Mouse (Mus musculus): ENCODE data around the gene Enpp1.

The Enpp1 gene

DNA sequence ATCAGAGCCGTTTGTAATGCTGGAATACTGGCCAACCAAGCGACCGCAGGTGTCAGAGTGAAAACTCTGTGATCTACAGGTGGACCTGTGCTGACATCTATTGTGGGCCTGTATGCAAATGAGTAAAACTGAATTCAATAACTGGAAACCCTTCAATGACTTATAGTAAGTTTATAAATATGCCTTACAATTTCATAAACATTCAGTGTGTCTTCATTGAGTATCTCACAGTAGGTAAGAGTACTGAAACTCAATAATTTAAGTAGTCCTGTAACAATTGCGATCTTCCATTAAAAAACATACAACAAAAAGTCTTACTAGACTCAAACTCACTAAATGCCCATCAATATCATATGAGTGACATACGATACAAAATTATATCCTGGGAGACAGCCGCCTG lies 1.6 kb downstream of the Enpp1 start:
- no peak for DNase-seq

DNA sequence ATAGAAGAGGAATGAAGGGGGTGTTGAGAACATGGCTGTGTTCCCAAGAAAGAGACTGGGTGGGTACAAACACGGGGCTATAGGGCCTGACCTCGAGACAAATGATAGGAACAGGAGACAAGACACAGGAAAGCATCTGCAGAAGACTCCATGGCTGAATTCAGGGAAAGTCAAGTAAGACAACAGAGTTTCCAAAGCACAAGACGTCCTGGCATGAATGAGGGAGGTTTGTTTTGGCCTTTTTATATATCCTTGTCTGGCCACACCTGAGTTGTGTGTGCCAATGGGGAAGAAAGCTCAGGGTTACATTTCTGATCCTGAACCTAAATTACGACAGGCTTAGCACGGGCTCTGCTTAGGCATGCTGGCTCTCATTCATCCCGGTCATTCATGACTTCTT lies 4.2 kb downstream of the Enpp1 start:
- no peak for DNase-seq

DNA sequence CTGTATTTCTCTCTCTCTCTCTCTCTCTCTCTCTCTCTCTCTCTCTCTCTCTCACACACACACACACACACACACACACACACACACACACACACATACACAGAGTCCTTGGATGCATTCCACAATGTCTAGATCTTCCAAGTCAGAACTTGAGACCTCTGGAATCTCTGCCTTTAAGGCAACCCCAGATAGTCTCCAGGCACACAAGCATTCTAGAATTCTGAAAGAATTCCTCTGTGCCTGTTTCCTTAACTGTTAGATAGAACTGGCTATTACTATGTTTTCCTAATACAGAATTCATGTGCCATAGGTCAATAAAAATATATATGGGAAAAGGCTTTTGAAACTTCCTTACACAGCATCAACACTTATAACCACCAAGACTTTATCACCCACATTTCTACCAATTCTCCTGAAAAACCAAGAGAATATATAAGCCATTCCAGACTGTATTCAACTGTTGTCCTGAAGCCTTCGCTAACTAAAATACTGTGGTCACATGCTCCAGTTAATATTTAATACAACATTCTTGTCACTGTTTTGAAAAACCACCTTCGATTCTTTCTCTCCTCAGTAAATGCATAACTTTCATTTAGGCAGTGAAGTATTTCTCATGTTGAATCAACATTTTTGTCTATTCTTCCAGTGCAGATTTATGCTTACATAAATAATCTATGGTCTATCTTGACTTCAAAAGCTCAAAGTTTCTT lies 5.4 kb downstream of the Enpp1 start:
- no peak for DNase-seq

DNA sequence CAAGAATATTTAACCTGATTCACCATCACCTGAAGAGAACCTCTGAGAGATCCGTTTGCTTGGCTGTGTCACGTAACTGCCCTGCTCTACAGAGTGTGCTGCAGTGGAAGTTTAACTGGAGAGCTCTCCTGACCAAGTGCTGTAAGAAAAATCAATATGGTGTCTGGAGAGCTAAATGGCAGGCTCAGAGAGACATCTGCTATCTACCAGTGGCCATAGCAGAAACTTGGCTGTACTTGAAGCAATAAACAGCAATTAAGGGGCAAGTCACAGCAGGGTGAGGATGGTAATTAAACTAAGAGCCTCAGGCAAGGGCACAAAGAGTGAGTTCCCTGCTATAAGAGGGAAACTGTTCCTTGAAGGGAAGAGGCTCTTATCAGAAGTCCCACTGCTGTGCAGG lies 9.3 kb downstream of the Enpp1 start:
- no peak for DNase-seq

DNA sequence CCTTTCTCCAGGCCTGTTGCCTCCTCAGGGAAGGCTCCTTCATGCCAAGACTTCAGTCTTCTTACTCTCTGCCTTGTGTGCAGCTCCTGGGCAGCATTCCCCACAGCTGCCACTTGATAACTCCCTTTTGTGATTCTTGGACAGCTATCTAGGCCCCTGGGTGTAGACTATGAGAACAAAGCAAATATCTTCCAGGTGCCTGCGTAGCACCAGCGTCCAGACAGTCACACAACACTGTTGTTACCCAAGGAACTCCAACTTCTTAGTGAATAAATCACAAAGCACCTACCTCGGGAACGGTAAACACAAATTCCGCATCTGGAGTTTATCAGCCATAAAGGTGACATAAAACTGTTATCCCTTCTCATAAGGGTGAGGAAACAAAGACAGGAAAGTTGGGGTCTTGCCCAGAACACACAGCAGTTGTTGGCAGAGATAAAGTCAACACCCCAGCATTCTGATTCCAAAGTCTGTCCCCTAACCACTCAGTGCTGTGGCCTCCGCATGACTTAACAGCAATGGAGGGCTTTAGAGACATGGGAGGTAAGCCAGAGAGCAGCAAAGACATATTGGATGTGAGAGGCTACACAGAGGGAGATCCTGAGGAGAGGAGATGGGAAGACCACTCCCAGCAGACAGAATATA lies 13.7 kb downstream of the Enpp1 start:
- no peak for DNase-seq

DNA sequence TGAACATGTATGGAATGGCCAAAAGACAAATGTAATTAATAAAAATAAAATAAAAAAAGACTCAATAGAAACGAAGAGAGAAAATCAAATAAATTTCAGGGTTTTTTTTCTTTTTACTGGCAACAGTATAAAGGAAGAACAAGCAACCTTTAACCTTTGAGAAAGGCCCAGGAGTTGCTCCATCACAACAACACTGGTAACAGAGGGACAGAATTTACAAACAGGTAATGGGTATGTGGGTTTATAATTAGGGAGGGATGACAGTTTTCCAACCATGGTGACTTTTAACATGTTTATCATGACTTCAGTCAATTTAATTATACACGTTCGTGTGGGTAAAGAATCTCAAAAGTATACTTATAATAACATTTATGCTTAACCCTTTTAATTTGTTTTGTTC lies 15.2 kb downstream of the Enpp1 start:
- no peak for DNase-seq

DNA sequence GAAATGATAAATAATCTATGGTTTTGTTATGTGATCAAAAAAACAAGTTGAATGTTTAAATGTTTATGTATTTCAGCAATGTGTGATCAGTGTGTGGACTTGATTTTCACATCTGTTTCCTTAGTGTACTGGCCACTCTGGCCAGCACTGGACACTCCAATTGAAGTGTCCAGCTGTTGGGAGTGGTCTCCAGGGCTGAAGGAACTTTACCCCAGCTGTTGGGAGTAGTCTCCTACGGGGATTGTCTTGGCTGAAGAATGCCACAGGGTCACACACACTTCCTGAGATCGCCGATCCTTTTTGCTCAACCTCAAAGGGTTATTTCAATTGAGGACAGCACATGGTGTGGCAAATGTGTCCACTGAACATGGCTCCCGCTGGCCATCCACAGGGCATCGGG lies 16.2 kb downstream of the Enpp1 start:
- DNase-seq = no peak

DNA sequence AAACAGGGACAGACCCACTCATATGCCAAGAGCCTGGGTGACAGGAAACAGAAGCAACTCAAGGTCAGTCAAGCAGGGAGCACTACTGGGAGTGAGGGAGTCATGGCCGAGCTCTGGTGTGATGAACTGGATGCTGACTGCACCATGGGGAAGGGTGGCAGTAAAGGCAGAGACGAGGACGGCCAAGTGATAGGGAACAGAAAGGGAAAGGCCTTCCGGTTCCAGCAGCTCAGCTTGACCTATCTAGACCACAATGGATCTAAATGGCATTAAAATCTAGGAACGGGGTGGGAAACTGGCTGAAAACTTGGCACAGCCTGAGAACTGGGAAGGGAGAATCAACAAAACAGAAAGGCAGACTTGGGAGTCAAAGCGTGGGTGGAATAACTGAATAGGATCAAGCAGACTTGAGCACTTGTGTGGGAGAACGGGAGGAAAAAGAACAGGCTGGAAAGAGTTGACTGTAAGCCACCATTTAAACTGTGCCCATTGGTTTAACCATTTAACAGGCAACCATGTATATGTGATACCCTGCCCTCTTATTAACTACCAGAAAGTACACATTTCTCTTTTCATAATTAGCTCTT lies 29.3 kb downstream of the Enpp1 start:
- DNase-seq = peak; percentile 20

DNA sequence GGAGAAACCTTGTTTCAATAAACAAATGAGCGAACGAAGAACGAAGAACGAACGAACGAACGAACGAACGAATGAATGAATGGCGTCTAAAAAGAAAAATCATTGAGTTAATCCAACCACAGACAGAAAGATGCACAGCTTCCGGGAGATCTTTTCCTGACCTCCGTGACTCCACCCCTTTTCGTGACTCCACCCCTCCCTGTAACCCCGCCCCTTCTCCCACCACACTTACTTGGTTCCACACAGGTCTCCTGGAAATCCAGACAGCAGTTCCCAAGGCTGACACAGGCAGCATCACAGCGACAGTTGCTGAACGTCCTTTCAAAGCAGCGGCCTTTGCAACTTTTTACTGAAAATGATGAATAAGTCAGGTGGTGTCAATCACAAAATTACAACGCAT lies 34.3 kb downstream of the Enpp1 start:
- no peak for DNase-seq

DNA sequence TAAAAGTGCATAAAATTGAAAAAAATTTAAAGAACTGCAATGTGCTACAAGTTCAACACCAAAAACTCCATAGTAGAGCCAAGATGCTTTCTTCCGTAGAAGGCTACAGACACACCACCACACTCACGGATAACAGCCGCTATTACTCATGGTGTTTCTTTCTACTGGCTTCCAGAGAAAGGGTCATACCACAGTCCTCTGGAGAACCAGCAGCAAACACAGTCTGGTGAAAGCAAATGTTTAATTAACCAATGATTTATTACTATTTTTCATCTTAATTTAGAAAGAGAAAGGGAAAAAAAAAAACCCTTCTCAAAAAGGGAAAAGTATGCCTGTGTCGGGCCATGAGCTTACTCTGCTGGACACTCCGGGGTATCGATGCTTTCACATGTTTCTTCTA lies 37.7 kb downstream of the Enpp1 start:
- no peak for DNase-seq

DNA sequence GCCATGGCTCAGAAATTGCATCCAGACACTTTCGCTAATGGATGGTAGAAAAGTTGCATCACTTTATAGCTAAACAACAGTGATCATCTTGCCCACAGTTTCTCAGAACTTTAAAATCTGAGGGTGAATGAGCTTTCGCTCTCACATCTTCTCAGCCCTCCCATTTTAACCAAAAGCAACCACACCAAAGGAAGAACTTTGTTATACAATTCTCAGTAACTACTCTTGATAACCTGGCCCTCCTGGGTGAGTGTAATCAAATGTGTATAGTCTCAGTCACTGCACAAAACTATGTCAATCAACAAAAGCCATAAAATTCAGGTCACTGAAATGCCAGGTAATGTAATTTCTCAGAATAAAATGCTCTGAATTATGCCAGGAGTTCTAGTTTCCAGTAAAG lies 39.0 kb downstream of the Enpp1 start:
- no peak for DNase-seq

DNA sequence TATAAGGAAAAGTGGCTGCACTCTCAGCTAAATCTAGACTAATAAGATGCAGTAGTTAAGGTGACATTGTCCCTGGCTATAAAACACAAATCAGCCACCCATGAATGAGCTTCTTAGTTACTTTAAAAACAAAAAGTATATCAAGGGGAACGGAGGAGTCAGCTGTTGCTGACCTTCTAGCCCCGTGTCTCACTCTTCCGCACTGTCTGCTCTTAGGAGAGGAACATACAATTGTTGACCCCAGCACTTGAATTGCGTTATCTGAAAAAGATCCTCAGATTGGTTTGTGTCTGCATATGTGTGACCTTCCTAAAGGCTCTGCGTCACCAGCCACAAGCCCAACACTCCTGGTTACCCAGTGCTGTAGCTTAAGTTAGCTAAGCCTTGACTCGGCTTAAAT lies 41.4 kb downstream of the Enpp1 start:
- no peak for DNase-seq

DNA sequence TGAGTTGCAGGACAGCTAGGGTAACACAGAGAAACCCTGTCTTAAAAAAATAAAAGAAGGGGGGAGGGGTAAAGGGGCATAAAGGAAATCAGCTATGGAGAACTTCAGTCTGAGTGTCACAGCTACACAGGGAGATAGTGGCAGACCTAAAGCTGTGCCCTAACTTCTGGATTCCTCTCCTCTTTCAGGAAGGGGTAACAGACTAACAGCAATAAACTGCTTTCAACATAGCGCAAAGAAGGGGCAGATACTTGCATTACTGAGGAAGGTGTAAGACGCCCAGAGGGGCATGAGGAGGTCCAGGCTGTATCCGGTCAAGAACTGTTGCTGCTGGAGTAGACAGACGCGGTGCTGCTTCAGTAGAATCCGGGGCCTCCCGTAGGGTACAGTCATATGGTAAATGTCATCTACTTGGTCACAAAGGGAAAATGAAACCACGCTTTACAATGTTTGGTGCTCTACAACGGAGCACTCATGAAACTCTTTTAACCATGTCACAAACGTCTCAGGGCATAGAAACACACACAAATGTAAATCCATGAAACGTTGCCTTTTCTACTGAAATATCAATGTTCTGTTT lies 60.9 kb downstream of the Enpp1 start:
- no peak for DNase-seq

DNA sequence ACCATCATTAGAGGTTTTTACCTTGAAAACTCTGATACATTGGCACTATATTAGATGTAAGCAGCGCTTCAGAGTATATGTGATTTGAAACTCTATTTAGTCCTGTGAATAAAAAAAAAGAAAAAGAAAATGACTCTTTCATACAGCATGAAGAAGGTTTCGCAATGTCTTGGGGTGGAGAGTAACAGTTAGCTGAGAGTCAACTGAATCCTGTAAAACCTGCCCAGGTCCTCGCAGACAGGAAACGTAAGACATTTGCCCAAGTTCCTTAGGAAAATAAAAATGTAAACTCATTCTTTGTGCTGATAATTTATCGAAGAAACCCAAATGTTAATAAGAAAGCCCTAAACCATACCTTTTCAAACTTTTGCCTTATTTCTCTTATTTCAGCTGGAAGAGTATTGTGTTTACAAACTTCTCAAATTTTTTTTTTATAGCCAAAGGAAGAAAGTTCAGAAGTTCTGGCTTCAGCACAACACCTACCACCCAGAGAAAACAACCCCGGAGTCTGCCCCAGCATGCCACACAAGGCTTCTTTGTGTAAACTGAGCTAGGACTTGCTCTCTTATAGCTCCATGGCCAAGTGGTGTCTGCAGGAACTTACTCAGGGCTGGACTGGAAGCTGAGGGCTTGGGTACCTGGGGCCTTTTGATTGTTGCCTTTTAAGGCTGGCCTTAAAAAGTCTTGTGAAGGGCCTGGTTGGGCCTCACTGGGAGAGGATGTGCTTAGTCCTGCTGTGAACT lies 63.8 kb downstream of the Enpp1 start:
- DNase-seq = no peak

DNA sequence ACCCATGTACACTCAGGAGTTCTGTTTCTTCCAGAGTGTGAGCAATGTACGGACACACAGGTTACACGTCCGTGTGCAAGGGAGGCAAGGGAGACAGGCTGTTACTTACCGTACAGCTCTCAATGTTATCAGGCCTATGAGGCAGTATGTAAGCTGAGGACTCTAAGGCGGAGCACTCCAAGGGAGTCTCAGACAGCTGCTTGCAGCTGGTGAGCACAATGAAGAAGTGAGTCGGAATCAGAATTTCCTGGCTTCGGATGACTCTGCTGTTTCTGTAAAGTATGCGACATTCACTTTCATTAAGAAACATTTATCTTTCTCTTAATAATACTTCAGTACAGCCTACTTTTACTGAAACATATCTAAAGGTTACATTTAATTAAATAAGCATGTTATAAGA lies 66.8 kb downstream of the Enpp1 start:
- no peak for DNase-seq

DNA sequence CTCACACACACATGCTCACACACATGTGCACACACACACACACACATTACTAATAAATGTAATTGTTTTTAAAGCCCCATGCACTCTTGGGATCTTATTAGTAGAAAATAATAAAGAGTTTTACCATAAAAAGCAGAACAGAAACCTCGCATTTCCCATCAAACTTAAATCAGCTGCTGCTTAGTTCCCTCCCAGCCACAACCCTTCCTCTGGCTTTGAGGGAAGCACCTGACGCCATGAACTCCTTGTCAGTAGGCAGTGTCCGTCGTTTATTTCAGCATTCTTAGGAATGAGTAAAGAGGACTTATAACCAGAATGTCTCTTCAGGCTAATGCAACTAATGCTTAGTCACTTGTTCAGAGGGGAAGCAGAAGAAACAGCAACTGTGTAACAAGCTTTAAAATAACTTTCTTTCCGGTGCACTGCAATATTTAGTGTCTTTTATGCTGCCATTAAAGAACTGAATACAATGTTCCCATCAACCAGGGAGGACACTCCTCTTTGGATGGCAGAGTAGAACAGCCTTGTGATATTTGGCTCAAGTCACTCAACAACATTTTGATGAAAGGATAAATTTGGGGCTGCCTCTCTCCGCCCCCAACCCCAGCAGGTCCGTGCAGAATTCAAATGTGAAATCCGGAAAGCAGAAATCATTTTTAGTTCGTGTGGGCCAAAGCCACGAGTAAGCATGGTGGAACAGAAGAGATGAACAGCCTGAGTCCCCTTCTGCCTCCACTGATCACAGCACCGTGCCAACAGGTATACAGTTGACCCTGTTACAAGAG lies 69.0 kb downstream of the Enpp1 start:
- no peak for DNase-seq

DNA sequence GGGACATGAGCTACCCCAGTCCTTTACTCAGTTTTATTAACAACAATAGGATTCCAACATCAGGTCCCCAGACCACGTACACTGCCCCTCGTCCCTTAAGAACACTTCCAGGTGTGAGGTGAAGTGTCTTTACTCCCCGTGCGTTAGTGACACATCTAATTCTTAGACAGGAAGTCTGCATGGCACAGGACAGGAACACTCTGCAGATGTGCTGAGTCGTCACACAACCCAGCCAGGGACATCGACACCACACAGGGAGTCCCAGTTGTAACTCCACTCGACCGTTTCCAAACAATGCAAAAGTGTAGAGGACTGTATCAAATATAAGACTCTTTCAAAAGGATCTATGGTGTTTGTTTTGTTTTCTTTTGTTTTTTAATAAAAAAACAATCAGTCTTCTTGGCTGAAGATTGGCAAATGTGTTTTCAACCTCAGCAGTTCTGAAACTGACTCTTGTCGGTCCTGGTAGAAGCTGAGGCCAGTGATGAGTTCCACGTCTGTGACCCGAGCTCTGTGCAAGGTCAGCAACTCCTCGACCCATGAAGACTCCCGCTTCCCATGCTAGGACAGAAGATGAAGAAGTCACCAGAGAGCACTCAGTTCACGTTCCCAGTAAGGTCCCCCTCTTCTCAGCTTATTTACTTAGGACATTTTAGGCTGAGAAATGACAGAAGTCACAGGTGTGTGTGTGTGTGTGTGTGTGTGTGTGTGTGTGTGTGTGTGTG lies 70.4 kb downstream of the Enpp1 start:
- DNase-seq = no peak

DNA sequence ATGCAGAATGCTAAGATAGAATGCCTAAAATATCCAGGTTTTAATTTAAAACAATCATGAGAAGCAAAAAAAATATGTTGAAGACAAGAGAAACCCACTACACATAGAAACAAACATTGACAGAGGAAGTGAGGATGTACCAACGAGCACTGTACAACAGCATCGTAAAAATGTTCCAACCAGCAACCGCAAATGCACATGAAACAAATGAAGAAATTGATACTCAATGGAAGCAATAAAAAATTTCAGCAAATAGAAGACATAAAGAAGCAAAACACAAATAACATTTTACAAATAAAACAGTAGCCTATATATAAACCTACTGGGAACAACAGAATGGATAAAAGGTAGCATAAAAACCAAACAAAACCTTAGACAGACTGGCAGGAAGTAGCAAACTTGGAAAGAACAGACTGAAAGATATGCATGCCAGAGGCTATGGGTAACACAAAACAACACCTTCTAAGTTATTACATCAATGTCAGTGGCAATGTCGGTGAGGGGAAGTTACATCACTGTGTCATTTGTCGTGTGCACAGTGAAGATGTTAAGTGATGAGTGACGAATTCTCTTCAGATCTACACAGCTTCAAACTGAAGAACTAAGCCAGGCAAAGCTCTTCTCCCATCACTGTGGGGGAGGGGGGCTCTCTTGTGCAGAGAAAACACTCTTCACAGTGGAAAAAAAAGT lies 71.6 kb downstream of the Enpp1 start:
- DNase-seq = no peak

DNA sequence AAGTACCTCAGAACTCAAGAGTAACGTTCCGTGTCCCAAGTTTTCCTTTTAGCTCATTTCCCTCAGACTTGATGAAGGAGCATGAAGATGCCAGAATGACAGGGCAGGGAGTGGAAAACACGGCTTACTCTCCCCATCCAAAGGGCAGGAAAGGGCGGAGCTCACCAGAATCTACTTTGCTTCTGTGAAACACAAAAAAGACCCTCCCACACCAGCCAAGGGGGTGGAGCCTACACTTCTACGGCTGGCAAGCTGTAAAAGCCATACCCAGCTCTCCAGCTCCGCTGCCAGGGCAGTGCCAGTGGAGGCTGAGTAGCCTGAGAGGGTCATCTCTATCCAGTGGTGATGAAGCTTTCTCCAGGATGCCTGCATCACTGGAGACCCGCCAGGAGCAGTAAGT lies 72.4 kb downstream of the Enpp1 start:
- no peak for DNase-seq

DNA sequence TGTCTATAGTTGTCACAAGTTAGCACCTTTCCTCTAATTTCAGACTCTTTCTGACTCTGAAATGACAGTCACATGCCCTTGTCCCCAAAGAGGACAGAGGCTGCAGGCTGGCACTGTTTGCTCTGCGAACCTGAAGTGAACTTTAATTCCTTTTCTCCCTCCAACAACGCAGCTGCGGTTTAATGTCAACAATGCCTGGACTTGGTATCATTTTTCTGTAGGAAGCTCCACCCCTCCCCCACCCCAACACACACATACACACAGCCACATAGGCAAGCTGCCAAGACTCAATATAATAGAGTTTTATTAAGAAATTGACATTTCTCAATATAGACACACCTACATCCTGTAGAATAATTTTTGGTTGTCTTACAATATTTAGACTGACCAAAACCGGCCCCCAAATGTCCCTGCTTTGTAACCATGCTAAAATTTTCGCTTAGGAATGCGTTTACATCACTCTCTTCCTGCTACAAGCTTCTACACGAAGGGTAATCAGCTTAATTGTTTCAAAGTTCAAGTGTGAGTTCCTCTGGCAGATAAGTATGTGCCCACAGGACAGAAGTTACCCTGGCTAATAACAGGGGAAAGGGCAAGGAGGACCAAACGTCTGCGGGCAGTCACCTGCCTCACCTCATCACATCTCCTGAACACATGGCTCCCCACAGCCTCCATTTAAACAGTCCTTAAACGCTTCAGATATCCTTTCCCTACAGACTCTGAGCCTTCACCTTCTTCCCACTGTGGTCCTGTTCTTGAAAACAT lies 73.5 kb downstream of the Enpp1 start:
- DNase-seq = no peak

DNA sequence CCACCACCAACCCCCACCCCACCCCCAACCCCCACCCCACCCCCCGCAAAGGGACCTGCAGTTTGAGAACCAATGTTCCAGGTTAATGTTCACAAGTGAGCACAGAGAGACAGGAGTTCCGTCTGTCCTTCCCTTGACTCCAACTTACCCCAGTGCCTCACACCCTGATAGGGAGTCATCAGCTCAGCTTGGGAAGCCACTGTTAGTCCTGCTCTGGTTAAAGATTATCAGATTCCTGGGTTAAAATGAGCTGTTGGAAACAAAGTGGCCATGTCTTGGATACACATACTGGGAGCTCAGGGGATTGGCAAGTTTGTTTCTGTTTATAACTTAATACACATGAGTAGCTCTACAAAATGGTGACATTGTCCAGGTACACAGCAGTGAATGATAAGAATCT lies 75.0 kb downstream of the Enpp1 start:
- DNase-seq = no peak
